Mouse (Mus musculus) C2C12 (cell line): ENCODE data around the gene Rps12-ps3.

Experiments used
- CEBPB ChIP-seq: IDR thresholded peaks from one replicate; pipeline ENCODE4 v1.6.1; 2011; ENCODE audit warnings: low read depth, mild to moderate bottlenecking, control low read depth, moderate library complexity
- CTCF ChIP-seq: IDR thresholded peaks from one replicate; pipeline ENCODE4 v1.5.1; 2011; ENCODE audit not compliant: control insufficient read depth, insufficient read depth, insufficient read length
- MAX ChIP-seq: IDR thresholded peaks from one replicate; pipeline ENCODE4 v1.6.1; 2011; ENCODE audit warnings: mild to moderate bottlenecking, control low read depth
- MYOD1 ChIP-seq: IDR thresholded peaks from one replicate; pipeline ENCODE4 v1.6.1; 2011; ENCODE audit warnings: low read depth; ENCODE audit not compliant: control insufficient read depth, insufficient read length
- MYOG ChIP-seq: IDR thresholded peaks from one replicate; pipeline ENCODE4 v1.6.1; 2011; ENCODE audit not compliant: control insufficient read depth, insufficient read length; ENCODE audit errors: extremely low read depth
- USF1 ChIP-seq: IDR thresholded peaks from one replicate; pipeline ENCODE4 v1.6.1; 2011; ENCODE audit warnings: low read depth, mild to moderate bottlenecking, control low read depth, moderate library complexity

DNA sequence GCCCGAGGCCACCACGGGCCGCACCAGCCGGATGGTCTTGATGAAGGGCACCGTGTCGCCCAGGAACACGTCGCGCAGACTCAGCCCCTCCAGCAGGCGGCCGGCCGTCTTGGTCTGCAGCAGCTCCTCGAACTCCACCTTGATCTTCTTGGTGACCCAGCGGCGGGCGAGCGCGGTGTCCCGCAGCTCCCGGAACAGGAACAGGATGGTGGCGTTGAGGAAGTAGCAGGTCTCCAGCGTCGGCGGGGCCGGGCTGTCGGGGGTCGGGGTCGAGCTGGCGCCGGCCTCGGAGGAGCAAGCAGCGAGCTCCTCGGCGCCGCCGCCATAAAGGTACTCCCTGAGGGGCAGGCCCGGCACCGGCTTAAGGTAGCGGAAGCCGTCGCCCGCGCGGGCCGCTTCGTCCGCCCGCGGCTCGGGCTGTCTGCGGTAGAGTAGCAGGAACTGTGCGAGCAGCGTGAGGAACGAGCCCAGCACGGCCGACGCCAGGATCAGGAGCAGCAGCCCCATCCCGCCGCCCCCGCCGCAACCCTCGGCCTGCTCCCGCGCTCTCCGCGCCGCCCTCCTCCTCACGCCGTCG lies 23.1 kb downstream of the Rps12-ps3 start:
- TF ChIP-seq MAX: no peak
- TF ChIP-seq MYOD1: no peak
- TF ChIP-seq MYOG: no peak
- TF ChIP-seq CTCF: no peak
- no peak for TF ChIP-seq USF1
- no peak for TF ChIP-seq CEBPB
